Mouse (Mus musculus) central nervous system, embryonic 14 days (tissue): ENCODE data around the gene Eef1b2. TPM values are rescaled to one million over a fixed set of nuclear protein-coding genes. Genes with fewer than 3 reads are reported as not detected.

ENCODE experiments used
- polyA plus RNA-seq: library from polyadenylated mRNA; depleted of rRNA; stranded (reverse); fragments of >200 nt; gene quantifications from 2 replicates; pipeline ENCODE4 v1.2.3, GENCODE M21; 2012; rRNA removed

The Eef1b2 gene
- polyA plus RNA-seq, result 682 and 743 TPM in 2 replicates

GRCm38 (mm10) chr1:63176604-63177421 is at the start of gene Eef1b2, which contains the start of gene Ndufs1:
TSS of gene Eef1b2 (plus strand) at chr1:63176825.
TSS of gene Ndufs1 (minus strand) at chr1:63176833.

DNA sequence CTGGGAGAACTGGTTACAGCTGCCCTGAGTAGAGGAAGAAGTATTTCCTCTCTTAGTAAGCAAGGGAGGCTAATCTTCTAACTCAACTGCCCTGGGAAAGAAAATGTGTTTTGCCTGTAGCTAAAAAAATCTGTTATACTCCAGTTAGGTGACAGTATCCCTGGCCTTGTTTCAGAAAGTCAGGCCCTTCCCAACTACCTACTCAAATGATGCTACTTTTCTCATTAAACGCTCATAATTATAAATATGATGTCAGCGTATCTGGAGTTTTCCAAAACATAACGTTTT is 37.6 kb downstream of the Eef1b2 start, which contains the start of gene Gpr1:
Gene Gpr1 (minus strand): TSS at position 273 of the 288 bp plus-strand sequence.

Other genes starting within 250 kb of the Eef1b2 start
- 9.9 and 10.0 TPM in 2 replicates for gene Ino80d, start 62.2 kb upstream of the Eef1b2 start, polyA plus RNA-seq
- 96.1 and 99.5 TPM in 2 replicates for gene Ndufs1, start within 50 bp of the Eef1b2 start, polyA plus RNA-seq
- gene Gpr1, start 37.7 kb downstream of the Eef1b2 start, polyA plus RNA-seq, result 0.28 and 0.39 TPM in 2 replicates
- gene Zdbf2, start 96.4 kb downstream of the Eef1b2 start, polyA plus RNA-seq, result 11.4 TPM in 2 replicates